Mouse (Mus musculus) gastrocnemius, adult 18-20 months (tissue): ENCODE measurements around the gene Gpatch8. TPM values are rescaled to one million over a fixed set of nuclear protein-coding genes. Genes with fewer than 3 reads are reported as not detected.
A peak's percentile ranks its signal among the peaks of the same experiment; 100 is the strongest.

ENCODE experiments used
- DNase-seq: peaks from one replicate; pipeline ENCODE4 v3.0.0; 2021; ENCODE audit warnings: low spot score
- total RNA-seq, 2 experiments: library from RNA; stranded (reverse); gene quantifications; 2 replicates each; pipeline ENCODE4 v1.2.3; 2021

Gene Gpatch8
- total RNA-seq, 2 experiments from 2014 or later: 26.1 to 27.1 TPM

- no peak for DNase-seq
Observed at GRCm38 (mm10) chr11:102496732-102497131, 59.5 kb downstream of the Gpatch8 start.

- DNase-seq: peak; percentile 39
Observed at GRCm38 (mm10) chr11:102496206-102496605, 60.0 kb downstream of the Gpatch8 start.

GRCm38 (mm10) chr11:102495742-102496141 lies 60.5 kb downstream of the Gpatch8 start:
- DNase-seq: peak; percentile 30

GRCm38 (mm10) chr11:102495114-102495513 lies 61.1 kb downstream of the Gpatch8 start:
- DNase-seq: no peak

- DNase-seq: no peak
Observed at GRCm38 (mm10) chr11:102494063-102494650, 62.0 kb downstream of the Gpatch8 start.

- peak; percentile 80 for DNase-seq
Observed at GRCm38 (mm10) chr11:102493241-102493640, 63.0 kb downstream of the Gpatch8 start.

- DNase-seq: no peak
Observed at GRCm38 (mm10) chr11:102487901-102488300, 68.3 kb downstream of the Gpatch8 start.

GRCm38 (mm10) chr11:102486733-102487386 lies 69.3 kb downstream of the Gpatch8 start:
- DNase-seq: peak; percentile 69

GRCm38 (mm10) chr11:102481779-102482178 lies 74.4 kb downstream of the Gpatch8 start:
- DNase-seq: no peak

GRCm38 (mm10) chr11:102480897-102481296 lies 75.3 kb downstream of the Gpatch8 start:
- DNase-seq: no peak

- DNase-seq: no peak
Observed at GRCm38 (mm10) chr11:102480111-102480510, 76.1 kb downstream of the Gpatch8 start.

- no peak for DNase-seq
Observed at GRCm38 (mm10) chr11:102479581-102479980, 76.6 kb downstream of the Gpatch8 start.

GRCm38 (mm10) chr11:102478671-102479070 lies 77.5 kb downstream of the Gpatch8 start:
- no peak for DNase-seq

GRCm38 (mm10) chr11:102475027-102475426 lies 81.2 kb downstream of the Gpatch8 start:
- no peak for DNase-seq

GRCm38 (mm10) chr11:102469648-102470357 lies 86.4 kb downstream of the Gpatch8 start, which contains the start of gene Itga2b:
TSS of gene Itga2b (minus strand) at chr11:102470122.
- DNase-seq: no peak

GRCm38 (mm10) chr11:102467041-102467631 lies 89.1 kb downstream of the Gpatch8 start:
- peak; percentile 98 for DNase-seq

- DNase-seq: peak; percentile 69
Observed at GRCm38 (mm10) chr11:102465713-102466436, 90.3 kb downstream of the Gpatch8 start.

GRCm38 (mm10) chr11:102464901-102465300 lies 91.3 kb downstream of the Gpatch8 start:
- no peak for DNase-seq

GRCm38 (mm10) chr11:102461764-102462163 lies 94.4 kb downstream of the Gpatch8 start:
- no peak for DNase-seq

- DNase-seq: no peak
Observed at GRCm38 (mm10) chr11:102460541-102460940, 95.7 kb downstream of the Gpatch8 start.

- DNase-seq: peak; percentile 51
Observed at GRCm38 (mm10) chr11:102455740-102456396, 100.3 kb downstream of the Gpatch8 start.
